Mouse (Mus musculus): ENCODE data around the gene Mapre1.

DNA sequence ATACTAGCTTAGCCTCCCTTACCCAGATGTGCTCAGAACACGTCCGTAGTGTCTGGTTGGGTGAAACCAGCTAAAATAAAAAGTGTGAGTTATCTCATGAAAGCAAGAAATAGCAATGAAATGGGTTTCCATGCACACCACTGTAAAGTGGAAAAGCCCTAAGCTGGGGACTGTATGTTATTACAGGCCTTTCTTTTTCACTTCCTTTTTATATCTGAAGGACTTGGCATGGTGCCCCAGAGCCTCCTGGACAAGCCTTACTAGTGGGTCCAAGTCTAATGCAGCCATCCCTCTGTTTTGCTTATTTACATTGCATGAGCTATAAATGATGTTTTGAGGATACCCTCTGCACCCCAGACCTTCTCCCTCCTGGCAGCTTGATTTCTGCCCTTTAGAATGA lies 43.6 kb downstream of the Mapre1 start:
- TF ChIP-seq EP300 (IDR thresholded peaks at IDR 0.05) (no peak), CTCF (IDR thresholded peaks at IDR 0.05) (no peak)
